10 mouse cellular contexts compared by ENCODE assay signal in genomic region chr7:139364936-139365830, GRCm38 (mm10). TPM values are rescaled to one million over a fixed set of nuclear protein-coding genes. Genes with fewer than 3 reads are reported as not detected.
DNase-seq lines count a peak whose midpoint lies in the region; ATAC-seq and TF ChIP-seq lines count a peak whose summit lies in the region.
"Had no signal": no experiment of that assay in that cellular context is flagged by ENCODE, and none has a peak within 500 bp of the region (broad histone marks: within the 10 kb centered on the region; RNA-seq: fewer than 3 reads in every experiment).

No protein-coding gene starts in this region.

- no peaks in the 10 kb centered on the region for H3K36me3 ChIP-seq in kidney, adult 2 months (ENCODE audit: control insufficient read depth, insufficient read depth, low read length)
- H3K36me3 ChIP-seq in lung, postnatal 0 days (ENCODE audit: insufficient read depth, low read length) = no peaks in the 10 kb centered on the region
- H3K36me3 ChIP-seq in midbrain, embryonic 14.5 days (ENCODE audit: control insufficient read depth, insufficient read depth, low read length) = no peaks in the 10 kb centered on the region

- H3K4me3 ChIP-seq in kidney, adult 2 months (ENCODE audit: insufficient read depth, low read depth, low read length) = no peak overlapping the region
- H3K4me3 ChIP-seq in brown adipose tissue, adult 24 weeks (ENCODE audit: insufficient read depth, low read depth, low read length) = no peak overlapping the region
- H3K4me3 ChIP-seq in lung, postnatal 0 days (ENCODE audit: low read depth, low read length) = no peak overlapping the region
- H3K4me3 ChIP-seq in midbrain, embryonic 14.5 days (replicated peaks; ENCODE audit: low read depth, low read length) = no peak overlapping the region

- intact Hi-C loops in heart, postnatal 10 days (cut with DNase I) = loop anchor here (2.0 to 5.0 kb wide), 2 partner anchors 56 to 118 kb away; partner anchors contain the start of gene Pwwp2b

- no peaks in the 10 kb centered on the region for H3K27me3 ChIP-seq in kidney, adult 2 months (replicated peaks; ENCODE audit: control insufficient read depth, insufficient read depth, low read length)
- H3K27me3 ChIP-seq in lung, postnatal 0 days (replicated peaks; ENCODE audit: insufficient read depth, low read length) = no peaks in the 10 kb centered on the region
- H3K27me3 ChIP-seq in midbrain, embryonic 14.5 days (ENCODE audit: control insufficient read depth, insufficient read depth, low read length) = no peaks in the 10 kb centered on the region

- TF ChIP-seq EP300 in lung, postnatal 0 days (IDR thresholded peaks at IDR 0.05) = peak; percentile 57

- 65% methylated on average over 13 of the region's 13 CpGs for WGBS in kidney, adult 2 months
- WGBS in lung, postnatal 0 days = 40% methylated on average over 13 of the region's 13 CpGs
- WGBS in midbrain, embryonic 14.5 days = 88% methylated on average over 13 of the region's 13 CpGs

- peak; percentile 58 for ATAC-seq in lung, postnatal 0 days
- no peak for ATAC-seq in midbrain, embryonic 14.5 days (ENCODE audit: low FRiP score, low TSS enrichment)
- ATAC-seq: inflammation-experienced regulatory T-cells, adult 6 months had no signal

- TF ChIP-seq POLR2A in kidney, adult 2 months (IDR thresholded peaks at IDR 0.05; ENCODE audit: low read depth, low read length) = no peak

- peak overlapping the region; percentile 88 for H3K27ac ChIP-seq in kidney, adult 2 months (ENCODE audit: insufficient read depth, low read depth, low read length)
- H3K27ac ChIP-seq in brown adipose tissue, adult 24 weeks (replicated peaks; ENCODE audit: low read depth, low read length) = peak overlapping the region; percentile 94
- H3K27ac ChIP-seq in lung, postnatal 0 days (ENCODE audit: low read length) = peak overlapping the region; percentile 83
- no peak overlapping the region for H3K27ac ChIP-seq in midbrain, embryonic 14.5 days (replicated peaks; ENCODE audit: low read depth, low read length)

- H3K4me2 ChIP-seq in lung, postnatal 0 days (replicated peaks; ENCODE audit: low read depth, low read length) = no peak overlapping the region
- no peak overlapping the region for H3K4me2 ChIP-seq in midbrain, embryonic 14.5 days (ENCODE audit: low read length)

- no peaks in the 10 kb centered on the region for H3K9me3 ChIP-seq in lung, postnatal 0 days (ENCODE audit: low read length)
- H3K9me3 ChIP-seq in midbrain, embryonic 14.5 days (ENCODE audit: control insufficient read depth, low read length) = no peaks in the 10 kb centered on the region

- H3K9ac ChIP-seq in lung, postnatal 0 days (replicated peaks; ENCODE audit: low read depth) = no peak overlapping the region
- no peak overlapping the region for H3K9ac ChIP-seq in midbrain, embryonic 14.5 days (replicated peaks; ENCODE audit: low read length)

- no peak for TF ChIP-seq CTCF in kidney, adult 2 months (conservative IDR thresholded peaks at IDR 0.05; ENCODE audit: insufficient read depth, insufficient read length, low read depth, low read length)
- no peak for TF ChIP-seq CTCF in lung, postnatal 0 days (IDR thresholded peaks at IDR 0.05)

- DNase-seq in kidney, adult 2 months = peak; percentile 30
- no peak for DNase-seq in kidney, adult 18-20 months
- peak; percentile 47 to 63 for DNase-seq in heart, postnatal 10 days
- peak; percentile 87 for DNase-seq in lung, postnatal 0 days (ENCODE audit: low spot score)
- DNase-seq in layer of hippocampus, adult 18-20 months (ENCODE audit: low spot score in 2 of 2) = no peak
- DNase-seq in right cerebral cortex, postnatal 25 days = no peak
- DNase-seq in midbrain, embryonic 14.5 days = no peak
- DNase-seq: cerebellum, adult 8-10 months had no signal

- peaks cover 46% of the 10 kb centered on the region for H3K4me1 ChIP-seq in kidney, adult 2 months (ENCODE audit: control insufficient read depth, insufficient read depth, low read length)
- H3K4me1 ChIP-seq in brown adipose tissue, adult 24 weeks (ENCODE audit: control insufficient read depth, insufficient read depth, insufficient read length, low read length) = peaks cover 61% of the 10 kb centered on the region
- peaks cover 57% of the 10 kb centered on the region for H3K4me1 ChIP-seq in lung, postnatal 0 days (ENCODE audit: insufficient read depth, low read depth, low read length)
- peaks cover 22% of the 10 kb centered on the region for H3K4me1 ChIP-seq in midbrain, embryonic 14.5 days (ENCODE audit: control insufficient read depth, insufficient read depth, low read length)

RNA-seq across cellular contexts. Expression of gene Inpp5a, which starts 23.7 kb away (rescaled TPM):
- 25.1 and 27.5 TPM in 2 replicates for polyA plus RNA-seq in kidney, adult 2 months (2012; rRNA removed)
- 31.6 and 42.3 TPM in 2 replicates for polyA plus RNA-seq in brown adipose tissue, adult 24 weeks (2012; ENCODE audit: insufficient read depth, insufficient read length, missing spikeins)
- 100 to 1,000 TPM; 185 to 197 TPM for total RNA-seq in heart, postnatal 10 days (2021)
- 41.3 and 44.8 TPM in 2 replicates for polyA plus RNA-seq in lung, postnatal 0 days (2015; fragmentation: Nextera tagmentation; extraction: Ambion mirVana)
- 10 to 100 TPM; 45.5 to 46.1 TPM for total RNA-seq in layer of hippocampus, adult 18-20 months (2021)
- polyA plus RNA-seq in midbrain, embryonic 14.5 days (2014; fragmentation: Nextera tagmentation; extraction: Ambion mirVana) = 21.0 and 23.0 TPM in 2 replicates

Comparison
In these comparisons a context has a peak if more than half of its experiments do, and no peak if none do; other contexts are left out.
1. DNase-seq: peak in kidney, adult 2 months (single experiment), heart, postnatal 10 days (2 of 2) and lung, postnatal 0 days (single experiment); none in kidney, adult 18-20 months (single experiment), layer of hippocampus, adult 18-20 months (0 of 2), right cerebral cortex, postnatal 25 days (single experiment) and midbrain, embryonic 14.5 days (single experiment).